In genomic region chr15:25093758-25094157, GRCm38 (mm10) we compare ENCODE assay signal across 22 mouse cellular contexts.
DNase-seq lines count a peak whose midpoint lies in the region; ATAC-seq lines count a peak whose summit lies in the region.
"Had no signal": no experiment of that assay in that cellular context is flagged by ENCODE, and none has a peak within 500 bp of the region (broad histone marks: within the 10 kb centered on the region; RNA-seq: fewer than 3 reads in every experiment).

No protein-coding gene starts in this region.

- H3K27me3 ChIP-seq in hindbrain, embryonic 14.5 days (ENCODE audit: control insufficient read depth, insufficient read depth, low read length): no peaks in the 10 kb centered on the region
- no peaks in the 10 kb centered on the region for H3K27me3 ChIP-seq in hindbrain, embryonic 13.5 days
- no peaks in the 10 kb centered on the region for H3K27me3 ChIP-seq in embryonic facial prominence, embryonic 14.5 days (replicated peaks; ENCODE audit: control insufficient read depth, insufficient read depth, low read length)
- H3K27me3 ChIP-seq: embryonic facial prominence, embryonic 15.5 days; stomach, embryonic 15.5 days had no signal

- ATAC-seq in hindbrain, embryonic 14.5 days (ENCODE audit: low FRiP score): peak; percentile 48; the same call in 1 of the 2 replicates
- ATAC-seq in hindbrain, embryonic 13.5 days (ENCODE audit: low FRiP score): no peak
- peak; percentile 86 for ATAC-seq in embryonic facial prominence, embryonic 14.5 days (ENCODE audit: low read depth)
- ATAC-seq: activated CD4-positive, CD25-positive, alpha-beta regulatory T cell, adult 4 months; Patski had no signal

- no peak overlapping the region for H3K4me3 ChIP-seq in hindbrain, embryonic 14.5 days (replicated peaks; ENCODE audit: low read length)
- H3K4me3 ChIP-seq in hindbrain, embryonic 13.5 days: no peak overlapping the region
- no peak overlapping the region for H3K4me3 ChIP-seq in embryonic facial prominence, embryonic 14.5 days (ENCODE audit: low read depth, low read length)
- H3K4me3 ChIP-seq: embryonic facial prominence, embryonic 15.5 days; stomach, embryonic 15.5 days had no signal

- H3K4me2 ChIP-seq in hindbrain, embryonic 14.5 days (replicated peaks): no peak overlapping the region
- no peak overlapping the region for H3K4me2 ChIP-seq in hindbrain, embryonic 13.5 days
- H3K4me2 ChIP-seq in embryonic facial prominence, embryonic 14.5 days (ENCODE audit: low read depth, low read length): no peak overlapping the region
- H3K4me2 ChIP-seq: embryonic facial prominence, embryonic 15.5 days; stomach, embryonic 15.5 days had no signal

- no peak for DNase-seq in hindbrain, embryonic 14.5 days (ENCODE audit: low spot score)
- peak; percentile 3 for DNase-seq in embryo, embryonic 10.5 days (ENCODE audit: low spot score)
- DNase-seq in embryonic facial prominence, embryonic 14.5 days (ENCODE audit: low spot score): peak; percentile 45
- peak; percentile 10 for DNase-seq in retina, embryonic 14.5 days (ENCODE audit: low spot score)
- no peak for DNase-seq in kidney, postnatal 14 days
- no peak for DNase-seq in cerebellum, postnatal 25 days
- DNase-seq: adrenal gland, postnatal 14 days; cerebellum, postnatal 10 days; gastrocnemius, postnatal 25 days; heart, postnatal 14 days; kidney, adult 9 months; kidney, postnatal 4 days; layer of hippocampus, postnatal 36 days; lung, adult 18-20 months; lung, postnatal 36 days; spleen, adult 18-20 months; thymus, adult 2 months had no signal

- H3K4me1 ChIP-seq in hindbrain, embryonic 14.5 days (replicated peaks; ENCODE audit: control insufficient read depth, insufficient read depth, low read length): peaks cover 3% of the 10 kb centered on the region; the same call in 1 of the 2 replicates
- H3K4me1 ChIP-seq in hindbrain, embryonic 13.5 days (replicated peaks): peaks cover 4% of the 10 kb centered on the region; the same call in 1 of the 2 replicates
- H3K4me1 ChIP-seq in embryonic facial prominence, embryonic 14.5 days (ENCODE audit: control insufficient read depth, insufficient read depth, low read length): no peaks in the 10 kb centered on the region
- H3K4me1 ChIP-seq: embryonic facial prominence, embryonic 15.5 days; stomach, embryonic 15.5 days had no signal

- H3K9ac ChIP-seq in hindbrain, embryonic 14.5 days: no peak overlapping the region
- no peak overlapping the region for H3K9ac ChIP-seq in hindbrain, embryonic 13.5 days
- H3K9ac ChIP-seq in embryonic facial prominence, embryonic 14.5 days (ENCODE audit: low read depth, low read length): no peak overlapping the region
- H3K9ac ChIP-seq: embryonic facial prominence, embryonic 15.5 days; stomach, embryonic 15.5 days had no signal

- H3K36me3 ChIP-seq in hindbrain, embryonic 14.5 days (replicated peaks; ENCODE audit: control insufficient read depth, insufficient read depth): no peaks in the 10 kb centered on the region
- H3K36me3 ChIP-seq in hindbrain, embryonic 13.5 days: no peaks in the 10 kb centered on the region
- no peaks in the 10 kb centered on the region for H3K36me3 ChIP-seq in embryonic facial prominence, embryonic 14.5 days (ENCODE audit: control insufficient read depth, insufficient read depth, low read length)
- H3K36me3 ChIP-seq: embryonic facial prominence, embryonic 15.5 days; stomach, embryonic 15.5 days had no signal

- no peaks in the 10 kb centered on the region for H3K9me3 ChIP-seq in hindbrain, embryonic 14.5 days (ENCODE audit: control insufficient read depth, low read length)
- H3K9me3 ChIP-seq in hindbrain, embryonic 13.5 days: no peaks in the 10 kb centered on the region
- no peaks in the 10 kb centered on the region for H3K9me3 ChIP-seq in embryonic facial prominence, embryonic 14.5 days (ENCODE audit: control insufficient read depth, low read length)
- H3K9me3 ChIP-seq: embryonic facial prominence, embryonic 15.5 days; stomach, embryonic 15.5 days had no signal

- WGBS in hindbrain, embryonic 14.5 days: 29% methylated on average over 6 of the region's 6 CpGs
- 32% methylated on average over 6 of the region's 6 CpGs for WGBS in hindbrain, embryonic 13.5 days
- WGBS in embryonic facial prominence, embryonic 14.5 days: 13% methylated on average over 6 of the region's 6 CpGs

- peak overlapping the region; percentile 32; the same call in 1 of the 2 replicates for H3K27ac ChIP-seq in hindbrain, embryonic 14.5 days
- no peak overlapping the region for H3K27ac ChIP-seq in hindbrain, embryonic 13.5 days
- H3K27ac ChIP-seq in embryonic facial prominence, embryonic 14.5 days (replicated peaks; ENCODE audit: low read depth, low read length): no peak overlapping the region
- H3K27ac ChIP-seq: embryonic facial prominence, embryonic 15.5 days; stomach, embryonic 15.5 days had no signal

Comparison
In these comparisons a context has a peak if more than half of its experiments do, and no peak if none do; other contexts are left out.
1. DNase-seq: peak in embryo, embryonic 10.5 days (single experiment), embryonic facial prominence, embryonic 14.5 days (single experiment) and retina, embryonic 14.5 days (single experiment); none in hindbrain, embryonic 14.5 days (single experiment), kidney, postnatal 14 days (single experiment) and cerebellum, postnatal 25 days (0 of 2).